Mouse (Mus musculus) kidney, adult 8-10 months (tissue): Measurements from ENCODE around the gene Gm10097.

ENCODE experiments used
- DNase-seq, 2 experiments: peaks; one replicate each; pipeline ENCODE4 v3.0.0; 2022

The Gm10097 gene

DNA sequence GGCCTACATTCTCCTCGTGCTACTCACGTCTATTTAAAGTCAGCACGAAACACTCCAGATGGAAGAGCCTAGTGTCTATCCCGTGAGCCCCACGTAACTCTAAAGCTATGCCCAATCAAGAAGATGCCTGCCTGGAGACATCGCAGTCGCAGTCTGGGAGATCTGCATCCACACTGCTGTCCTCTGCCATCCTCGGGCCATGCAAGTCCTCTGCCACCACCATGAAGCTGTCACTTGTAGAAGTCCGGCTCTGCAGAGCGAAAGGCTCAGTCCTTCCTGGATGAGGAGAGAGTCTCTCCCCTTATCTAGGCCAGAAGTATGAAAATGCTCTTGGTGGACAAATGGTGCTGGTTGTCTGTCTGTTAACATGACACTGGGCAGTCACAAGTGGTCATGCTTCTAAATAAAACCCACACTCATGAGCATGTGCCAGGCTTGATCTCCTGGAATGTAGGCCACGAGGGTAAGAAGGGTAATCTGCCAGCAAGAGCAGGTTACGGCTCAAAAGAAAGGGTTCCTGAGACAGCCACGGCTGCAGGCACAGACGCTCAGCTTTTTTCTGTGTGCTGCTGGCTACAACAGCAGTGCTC is at the start of gene Gm10097:
TSS of gene Gm10097 (plus strand) at position 517 of the 590 bp plus-strand sequence.
- no peak for DNase-seq

DNA sequence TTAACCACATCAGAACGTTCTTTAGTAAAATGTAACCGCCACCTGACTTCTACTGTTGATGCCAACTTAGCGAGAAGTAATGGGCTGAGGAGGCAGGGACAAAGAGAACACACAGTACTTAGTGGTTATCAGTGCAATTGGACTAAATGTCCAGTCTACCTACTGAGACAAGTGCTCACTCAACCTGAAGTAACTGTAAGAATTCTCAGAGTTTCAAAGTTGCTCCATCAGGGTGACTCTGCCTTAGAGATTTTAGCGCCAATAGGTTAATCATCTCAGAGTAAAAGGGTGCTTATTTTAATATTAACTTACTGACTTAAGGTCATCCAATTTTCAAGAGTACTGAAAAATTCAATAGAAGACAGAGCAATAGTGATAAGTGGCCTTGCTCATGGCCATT is 43.1 kb upstream of the Gm10097 start:
- peak; percentile 11 to 33 for DNase-seq

DNA sequence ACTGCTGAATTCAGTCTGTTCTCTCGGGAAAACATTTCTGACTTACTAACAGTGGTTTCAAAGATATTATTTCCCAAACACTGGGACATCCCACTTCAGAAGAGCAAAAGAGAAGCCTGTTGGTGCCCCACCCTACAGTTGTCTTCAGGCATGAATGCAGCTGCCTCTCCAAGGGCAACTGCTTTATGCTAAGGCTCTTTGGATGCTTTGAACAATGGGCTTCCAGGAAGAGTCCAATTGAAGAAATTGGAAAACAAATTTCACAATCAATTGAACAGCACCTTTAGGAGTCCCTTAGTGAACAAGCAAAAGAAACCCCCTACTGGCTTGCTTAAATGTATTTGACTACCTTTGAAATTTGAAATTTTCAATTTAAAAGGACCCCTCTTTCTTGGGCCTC is 41.8 kb upstream of the Gm10097 start:
- DNase-seq = no peak

DNA sequence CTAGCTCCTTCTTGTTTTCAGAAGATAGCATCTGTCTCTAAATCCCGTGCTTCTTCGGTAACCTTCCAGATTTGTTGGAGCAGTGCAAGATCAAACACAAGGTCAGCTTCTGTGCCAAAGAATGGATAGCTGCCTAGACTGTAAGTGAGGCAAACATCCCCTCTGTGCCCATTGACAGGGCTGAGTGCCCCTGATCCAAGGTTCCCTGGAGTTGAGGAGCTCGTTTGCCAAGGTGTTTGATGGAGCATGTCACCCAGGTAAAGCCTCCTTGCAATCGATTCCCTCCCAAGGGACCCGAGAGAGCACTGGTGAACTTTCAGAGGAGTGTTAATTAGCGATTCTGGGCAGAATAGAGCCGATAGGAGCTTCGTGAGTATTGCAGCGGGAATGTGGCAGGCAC is 40.7 kb upstream of the Gm10097 start:
- peak; percentile 3 to 49 for DNase-seq

DNA sequence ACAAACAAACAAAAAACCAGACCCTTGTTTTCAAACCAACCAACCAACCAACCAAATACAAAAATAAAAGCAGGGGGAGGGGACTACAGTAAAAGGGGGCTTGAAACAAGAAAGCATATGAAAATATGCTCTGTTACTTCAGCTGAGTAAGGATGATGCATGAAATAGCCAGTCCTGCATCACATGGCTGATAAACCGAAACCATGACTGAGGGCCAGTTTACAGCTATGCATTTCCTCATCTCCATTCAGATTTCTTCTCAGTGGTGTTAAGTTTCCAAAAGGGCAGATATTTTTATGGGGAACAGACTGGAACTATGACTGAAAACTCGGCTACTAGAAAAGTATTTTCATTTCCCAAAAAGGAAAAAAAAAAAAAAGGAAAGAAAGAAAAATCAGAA is 39.8 kb upstream of the Gm10097 start:
- no peak for DNase-seq

DNA sequence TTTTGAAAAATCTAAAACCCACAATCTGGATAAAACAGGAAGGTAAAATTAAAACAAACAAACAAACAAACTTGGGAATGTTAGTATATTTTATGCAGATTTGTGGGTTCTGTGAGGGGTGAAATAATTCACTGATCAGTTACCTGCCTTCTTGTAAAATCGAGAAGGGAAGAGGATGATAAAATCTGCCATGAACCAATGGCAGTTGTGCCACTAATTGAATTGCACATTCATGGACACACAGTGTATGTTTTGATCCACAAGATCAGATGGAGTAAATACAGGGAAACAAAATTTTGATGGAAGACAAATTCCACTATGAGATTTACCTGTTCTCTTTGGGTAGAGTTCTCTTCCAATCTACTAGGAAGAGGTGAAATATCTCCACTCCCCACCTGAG is 39.1 kb upstream of the Gm10097 start:
- no peak for DNase-seq

DNA sequence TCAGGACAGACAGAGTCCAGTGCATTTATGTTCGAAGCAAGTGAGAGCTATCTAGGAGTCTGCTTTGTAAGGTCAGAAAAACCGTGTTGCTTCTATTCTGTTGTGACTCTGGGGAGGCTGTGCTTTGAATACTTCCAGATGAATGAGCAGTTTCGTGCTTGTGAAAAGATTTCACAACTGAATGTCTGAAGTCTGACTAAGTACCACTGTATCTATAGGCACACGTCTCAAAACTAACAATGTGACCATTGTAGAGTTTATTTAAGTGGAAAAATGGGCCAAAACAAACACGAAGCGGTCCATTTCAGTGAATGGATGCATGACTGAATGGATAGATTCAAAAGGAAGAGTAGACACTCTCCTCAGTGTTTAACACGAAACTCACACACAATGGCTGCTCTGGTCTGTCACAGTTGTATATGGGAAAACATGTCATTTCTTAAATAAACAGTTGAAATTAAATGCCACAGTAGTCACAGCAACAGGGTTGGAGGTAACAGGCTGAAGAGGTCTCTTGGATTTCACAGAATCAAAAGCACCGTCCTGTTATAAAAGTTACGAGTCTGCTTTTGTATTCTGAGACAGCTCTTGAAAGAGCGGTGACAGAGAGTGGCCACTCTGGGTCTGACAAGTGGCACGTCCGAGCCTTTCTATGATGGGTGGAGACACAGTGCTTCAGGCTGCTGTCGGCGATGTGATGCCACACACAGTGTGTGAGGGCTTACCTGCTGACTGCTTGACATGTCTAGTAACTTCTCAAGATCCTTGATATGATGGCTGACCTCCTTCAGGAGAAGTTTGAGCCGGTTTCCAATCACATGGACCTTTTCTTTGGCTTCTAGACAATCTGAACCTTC is 36.6 kb upstream of the Gm10097 start:
- no peak for DNase-seq

DNA sequence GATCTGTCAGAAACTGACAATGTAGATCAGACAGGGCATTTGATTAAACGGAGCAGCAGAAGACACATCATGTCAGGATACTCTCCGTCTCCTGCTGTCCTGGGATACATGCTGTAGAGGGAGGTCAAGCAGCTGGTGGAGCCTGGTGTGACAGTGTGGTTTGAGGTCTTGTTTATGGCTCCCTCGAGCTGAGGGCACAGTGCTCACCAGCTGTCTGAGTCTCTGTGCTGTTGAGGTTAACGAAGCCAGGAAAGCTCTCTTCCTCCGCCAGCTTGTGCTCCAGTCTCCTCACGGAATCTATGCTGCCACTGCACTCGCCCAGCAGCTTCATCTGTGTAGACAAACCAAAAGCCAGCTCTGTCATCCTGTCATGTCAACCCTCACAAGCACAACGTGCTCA is 27.7 kb upstream of the Gm10097 start:
- DNase-seq = no peak

DNA sequence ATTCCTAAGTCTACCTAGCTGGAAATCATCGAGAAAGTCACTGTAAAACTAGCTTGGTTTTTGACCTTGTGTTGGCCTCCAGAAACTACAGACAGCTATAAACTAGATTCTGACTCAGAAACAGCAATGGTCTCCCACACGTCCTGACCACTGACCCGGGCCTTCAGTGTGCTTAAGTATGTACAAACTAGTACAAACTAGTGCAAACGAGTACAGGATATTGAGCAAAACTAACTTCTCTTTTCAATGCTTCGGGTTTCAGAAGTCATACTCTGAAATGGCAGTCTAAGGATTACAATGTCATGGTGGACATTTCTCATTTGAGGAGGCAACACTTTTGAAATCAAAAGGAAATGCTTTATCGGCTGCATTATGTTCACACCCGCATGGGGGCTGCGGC is 24.5 kb upstream of the Gm10097 start:
- DNase-seq = no peak

DNA sequence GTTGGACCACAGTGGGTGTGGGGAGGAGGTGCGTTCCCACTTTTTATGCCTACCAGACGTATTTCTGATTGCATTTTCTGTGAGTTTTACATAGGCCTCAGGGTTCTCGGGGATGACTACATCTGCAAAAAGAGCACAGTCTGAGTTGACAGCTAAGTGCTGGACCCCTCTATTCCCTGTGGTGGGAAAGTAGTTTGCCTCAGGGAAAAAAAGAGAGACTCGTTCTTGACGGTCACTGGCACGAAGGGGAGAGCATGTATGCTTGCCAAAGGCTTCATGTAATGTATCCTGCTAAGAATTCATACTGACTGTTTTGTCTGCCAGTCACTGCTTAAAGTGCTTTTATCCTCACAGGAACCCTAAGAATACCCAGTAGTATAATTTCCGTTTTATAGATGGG is 23.8 kb upstream of the Gm10097 start:
- DNase-seq = no peak

DNA sequence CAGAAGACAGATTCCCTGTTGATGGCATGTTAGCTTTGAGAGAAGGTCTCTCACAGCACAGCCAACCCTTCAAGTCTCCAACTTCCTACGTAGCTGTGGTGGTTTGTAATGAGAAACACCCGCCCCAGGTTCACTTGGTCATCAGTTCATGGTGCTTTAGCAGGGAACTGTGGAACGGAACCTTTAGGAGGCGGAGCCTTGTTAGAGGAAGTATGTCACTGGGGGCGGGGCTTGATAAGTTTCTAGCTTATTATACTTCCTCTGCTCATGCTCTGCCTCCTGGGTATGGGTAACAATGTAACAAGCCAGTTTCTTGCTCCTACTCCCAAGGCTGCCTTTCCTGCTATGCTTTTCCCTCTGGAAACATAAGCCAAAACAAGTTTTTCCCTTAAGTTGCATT is 23.3 kb upstream of the Gm10097 start:
- no peak for DNase-seq

DNA sequence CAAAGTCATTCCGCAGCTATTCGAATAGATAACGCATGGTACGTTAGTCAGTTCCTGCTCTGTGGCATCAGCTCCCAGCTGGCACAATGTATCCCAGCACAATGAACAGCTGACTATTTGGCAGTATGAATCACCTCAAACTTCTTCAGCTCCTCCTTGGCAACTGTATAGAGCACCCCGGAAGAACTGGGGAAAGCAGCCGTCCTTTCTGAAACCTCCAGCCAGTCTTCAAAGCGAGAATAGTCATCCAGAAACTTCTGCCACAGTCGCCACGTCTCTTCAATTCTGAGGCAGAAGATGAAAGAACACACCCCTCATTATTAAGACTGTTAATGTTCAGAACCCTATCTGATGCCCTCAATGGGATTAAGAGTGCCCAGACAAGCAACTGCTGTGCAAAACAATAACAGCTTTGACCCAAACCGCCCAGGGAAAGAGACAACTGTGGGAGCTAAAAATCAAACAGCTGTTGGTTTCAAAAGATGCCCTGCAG is 12.7 kb upstream of the Gm10097 start:
- DNase-seq = no peak

DNA sequence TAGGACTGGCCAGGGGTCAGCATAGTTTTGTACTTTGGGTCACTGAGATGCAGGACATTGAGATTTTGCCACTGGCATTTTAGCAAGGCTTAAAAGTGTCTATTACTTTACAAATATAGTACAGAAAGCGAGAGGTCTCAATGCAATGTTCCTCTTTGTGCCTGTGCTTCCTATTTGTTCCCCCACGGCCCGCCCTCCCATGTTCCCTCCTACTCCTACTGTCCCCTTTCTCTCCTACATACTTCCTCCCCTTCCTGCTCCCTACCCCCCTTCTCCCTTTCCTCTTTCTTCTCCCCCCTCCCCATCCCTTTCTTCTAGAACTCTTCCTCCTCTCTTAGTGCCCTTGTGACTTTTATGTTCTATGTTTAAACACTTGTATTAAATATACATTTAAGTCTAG is 12.1 kb upstream of the Gm10097 start:
- DNase-seq = no peak

DNA sequence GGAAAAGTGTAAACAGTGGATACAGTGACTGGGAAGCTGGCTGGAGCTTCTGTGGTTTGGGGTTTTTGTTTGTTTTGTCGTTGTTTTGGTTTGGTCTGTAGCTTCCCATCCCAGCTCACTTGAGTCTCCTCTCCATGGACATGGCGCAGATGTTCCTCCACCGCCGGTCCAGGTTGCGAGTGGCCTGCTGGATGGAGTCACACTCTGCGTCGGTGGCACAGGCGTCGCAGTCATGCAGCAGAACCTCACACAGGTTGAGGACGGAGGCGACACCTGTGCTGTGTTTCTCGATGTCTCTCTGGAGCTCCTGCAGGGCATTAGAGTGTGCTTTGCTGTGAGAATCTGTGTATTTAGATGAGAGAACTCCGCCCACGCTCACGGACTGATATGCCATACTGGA is 11.3 kb upstream of the Gm10097 start:
- no peak for DNase-seq

DNA sequence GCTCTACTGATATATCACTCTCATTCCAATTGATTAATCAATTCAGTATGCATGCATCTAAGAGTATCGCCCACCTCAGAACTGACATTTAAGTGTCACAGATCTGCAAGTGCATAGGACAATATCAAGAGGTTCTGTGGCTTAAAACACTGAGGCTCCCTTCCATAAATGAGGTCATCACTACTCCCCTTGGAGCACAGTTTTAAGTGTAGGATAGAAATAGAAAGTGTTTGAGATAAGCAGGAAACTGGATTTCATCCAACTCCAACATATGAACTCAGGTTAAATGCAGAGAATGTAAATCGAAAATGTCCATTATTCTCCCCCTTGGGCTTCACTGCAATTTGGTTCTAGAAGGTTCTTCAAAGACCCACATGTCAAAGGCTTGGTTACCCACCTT is 10.1 kb upstream of the Gm10097 start:
- DNase-seq = no peak

DNA sequence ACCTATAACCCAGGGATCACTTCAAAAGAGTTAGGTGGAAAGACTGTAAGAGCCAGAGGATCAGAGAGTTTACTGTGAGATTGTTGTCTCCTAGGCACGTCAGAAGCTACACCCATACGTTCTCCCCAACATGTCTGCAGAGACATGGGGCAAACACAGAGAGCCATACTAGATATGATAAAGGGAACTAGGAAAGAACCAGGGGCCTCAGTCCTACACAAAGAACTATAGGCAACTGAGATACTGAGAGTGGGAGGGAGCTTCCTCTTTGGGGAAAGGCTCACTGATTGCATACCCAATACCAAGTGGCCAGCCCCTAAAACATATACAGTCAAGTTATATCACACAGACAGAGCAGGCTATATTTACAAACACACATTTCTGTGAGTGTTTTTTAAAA is 9.0 kb upstream of the Gm10097 start:
- DNase-seq = no peak

DNA sequence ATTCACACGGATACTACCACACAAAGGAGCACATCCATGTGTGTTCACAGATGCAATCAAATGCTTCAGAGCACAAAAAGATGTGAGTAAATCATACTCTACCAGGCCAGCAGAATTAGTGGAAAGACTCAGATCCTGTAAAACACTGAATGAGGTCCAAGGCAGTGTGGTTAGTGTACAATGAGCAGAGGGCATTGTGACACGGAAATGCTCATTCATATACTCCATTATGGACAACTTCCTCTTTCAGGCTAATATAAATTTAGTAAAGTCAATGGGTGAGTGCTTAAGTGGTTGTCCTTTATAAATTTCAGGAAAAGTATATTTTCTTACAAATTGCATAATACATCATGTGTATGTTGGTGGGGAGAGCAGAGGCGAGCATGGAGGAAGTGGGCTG is 1.9 kb upstream of the Gm10097 start:
- DNase-seq = no peak

DNA sequence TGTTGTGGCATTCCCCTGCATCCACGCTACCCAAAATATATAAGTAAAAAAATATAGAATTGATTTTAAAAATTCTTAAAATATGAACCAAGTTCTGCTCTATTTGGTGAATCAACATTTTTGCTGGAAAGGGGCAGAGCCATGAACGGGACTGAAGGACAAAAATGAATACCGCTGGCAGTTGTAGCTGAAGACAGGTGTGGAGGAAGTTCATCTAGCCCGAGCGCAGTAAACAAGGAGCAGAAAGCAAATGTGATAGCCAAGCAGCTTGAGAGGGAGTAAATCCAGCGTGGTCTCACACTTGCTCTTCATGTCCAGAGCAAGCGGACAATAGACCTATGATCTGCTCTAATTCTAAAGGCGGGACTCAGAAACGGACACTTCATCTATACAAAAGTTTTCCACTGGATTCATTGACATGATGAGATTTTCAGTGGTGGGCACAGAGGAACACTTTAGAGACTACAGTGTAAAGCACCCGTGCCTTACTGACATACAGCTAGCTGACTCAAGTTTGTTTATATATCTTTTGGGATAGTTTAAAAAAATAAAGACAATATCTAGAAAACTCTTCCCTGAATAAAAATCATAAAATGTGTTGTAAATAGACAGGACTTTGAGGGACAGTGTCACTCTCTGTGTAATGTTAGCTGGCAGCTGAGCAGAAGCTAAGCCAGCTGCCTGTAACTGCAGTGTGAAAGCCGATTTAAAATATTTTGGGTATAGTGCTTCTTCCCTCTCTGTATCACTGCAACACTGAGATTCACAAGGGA is 1.4 kb downstream of the Gm10097 start:
- DNase-seq = no peak

DNA sequence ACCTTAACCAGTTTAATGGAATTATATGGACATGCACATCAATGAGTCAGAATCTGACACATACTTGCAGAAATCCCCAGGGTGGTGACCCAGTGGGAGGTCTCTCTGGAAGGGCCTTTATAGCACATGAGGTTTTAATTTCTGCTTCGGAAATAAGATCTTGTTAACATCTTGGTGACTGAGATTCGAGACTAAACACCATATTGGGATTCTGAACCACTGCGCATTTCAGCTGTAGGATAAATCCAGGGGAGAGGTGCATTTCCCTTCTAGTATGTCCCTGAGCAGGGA is 1.9 kb downstream of the Gm10097 start:
- DNase-seq = no peak

DNA sequence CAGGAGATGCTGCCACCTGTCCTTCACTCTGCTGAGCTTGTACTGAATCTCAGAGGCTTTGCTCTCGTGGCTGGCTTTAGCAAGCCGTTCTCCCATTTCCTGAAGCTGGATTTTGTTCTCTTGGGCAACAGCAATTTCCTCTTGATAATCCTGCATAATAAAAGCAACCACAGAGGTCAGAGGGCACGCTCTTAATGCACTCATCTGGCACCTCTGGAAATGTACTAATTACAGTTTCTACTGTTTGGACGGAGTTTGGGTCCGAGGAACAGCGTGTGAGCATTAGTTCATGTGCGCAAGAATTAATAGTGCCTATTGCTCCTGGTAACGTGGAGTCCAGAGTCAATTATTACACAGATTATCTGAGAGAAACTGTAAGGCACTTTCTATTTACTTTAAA is 3.1 kb downstream of the Gm10097 start:
- peak in 1 of 2 experiments; percentile 6 for DNase-seq

DNA sequence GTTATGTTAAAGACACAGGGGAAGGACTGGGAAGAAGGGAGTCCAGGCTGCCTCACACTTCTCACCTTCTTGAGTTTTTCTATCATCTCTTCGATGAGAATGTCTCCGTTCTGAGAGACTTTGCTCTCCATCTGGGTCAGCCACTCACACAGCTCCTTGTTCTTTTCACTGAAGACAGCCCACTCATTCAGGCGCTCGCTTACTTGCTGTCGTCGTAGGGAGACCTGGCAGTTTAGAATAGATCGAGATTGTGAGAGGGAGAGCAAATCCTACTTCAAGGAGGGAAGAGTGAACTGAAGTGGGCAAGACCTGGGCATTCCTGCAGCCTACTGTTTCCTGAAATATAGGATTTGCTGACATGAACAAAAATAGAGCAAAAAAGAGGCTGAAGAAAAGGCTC is 6.7 kb downstream of the Gm10097 start:
- no peak for DNase-seq

DNA sequence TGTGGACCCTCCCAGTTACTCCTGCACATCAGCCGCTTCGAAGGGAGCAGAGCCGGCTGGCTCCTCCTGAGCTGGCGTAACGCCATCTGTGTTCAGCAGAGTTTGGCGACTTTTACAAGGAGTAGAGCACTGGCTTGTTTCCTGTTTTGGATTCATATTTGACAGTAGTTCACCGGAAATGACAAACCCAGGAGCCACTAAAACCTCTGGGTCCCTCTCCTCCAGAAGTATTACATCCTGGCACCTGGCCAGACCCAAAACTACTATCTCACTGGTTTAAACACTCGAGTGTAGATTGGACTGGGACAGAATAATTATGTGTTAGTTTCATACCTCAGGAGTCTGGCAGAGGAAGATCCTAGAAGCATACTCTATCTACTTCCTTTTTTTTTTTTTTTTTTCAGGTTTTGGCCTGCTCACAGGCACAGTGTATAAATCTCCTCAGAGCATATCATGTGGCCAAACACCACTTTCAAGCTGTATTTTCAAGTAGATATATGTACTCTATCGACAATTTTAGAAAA is 11.0 kb downstream of the Gm10097 start:
- peak; percentile 50 to 57 for DNase-seq

DNA sequence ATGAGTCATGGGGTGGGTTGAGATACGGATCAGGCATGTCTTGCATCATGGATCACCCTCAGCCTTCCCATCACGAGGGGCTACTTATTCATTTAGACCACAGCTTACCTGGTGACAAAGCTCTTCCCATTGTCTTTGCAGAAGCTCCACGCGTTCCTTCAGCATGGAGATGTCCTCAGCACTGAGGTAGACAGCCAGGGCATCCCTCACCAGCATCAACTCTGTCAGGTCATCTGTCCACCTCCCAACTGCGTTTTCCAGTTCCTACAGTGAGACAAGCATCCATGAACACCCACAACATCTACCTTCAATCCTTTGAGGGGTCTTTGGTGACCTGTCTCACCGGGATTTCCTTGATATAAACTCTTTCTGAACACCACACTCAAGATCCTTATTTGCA is 14.7 kb downstream of the Gm10097 start:
- no peak for DNase-seq

DNA sequence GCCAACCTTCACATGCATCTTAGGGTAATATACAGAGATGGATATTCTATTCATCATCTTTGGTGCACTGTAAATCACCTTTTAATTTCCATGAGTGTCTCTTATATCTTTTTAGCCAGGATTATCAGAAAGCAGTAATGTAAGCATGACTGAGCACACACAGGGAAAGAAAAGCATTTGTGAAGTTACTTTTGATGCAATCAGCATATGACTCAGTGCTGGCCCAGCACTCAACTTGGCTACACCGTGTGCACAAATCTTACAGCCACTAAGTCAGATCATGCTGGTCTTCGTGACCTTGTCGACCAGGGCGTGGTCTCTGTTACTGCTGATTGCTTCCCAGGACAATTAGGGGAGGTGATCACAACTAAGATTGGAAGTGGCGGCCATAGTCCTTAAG is 16.8 kb downstream of the Gm10097 start:
- DNase-seq = no peak
